Mouse (Mus musculus): ENCODE data around the gene Vmn1r148. TPM values are rescaled to one million over a fixed set of nuclear protein-coding genes. Genes with fewer than 3 reads are reported as not detected.
"Not testable (repeated sequence)": the region's sequence is repeated elsewhere in the genome, so short reads cannot be mapped to it uniquely, and the experiment has no call there.

The Vmn1r148 gene
- total RNA-seq (2021) = not detected in 2 replicates
- long read RNA-seq = 0 reads

- DNase-seq = not testable (repeated sequence)
Measured at GRCm38 (mm10) chr7:22413283-22413682, at the start of gene Vmn1r148. TSS of gene Vmn1r148 (plus strand) at chr7:22413583.

DNA sequence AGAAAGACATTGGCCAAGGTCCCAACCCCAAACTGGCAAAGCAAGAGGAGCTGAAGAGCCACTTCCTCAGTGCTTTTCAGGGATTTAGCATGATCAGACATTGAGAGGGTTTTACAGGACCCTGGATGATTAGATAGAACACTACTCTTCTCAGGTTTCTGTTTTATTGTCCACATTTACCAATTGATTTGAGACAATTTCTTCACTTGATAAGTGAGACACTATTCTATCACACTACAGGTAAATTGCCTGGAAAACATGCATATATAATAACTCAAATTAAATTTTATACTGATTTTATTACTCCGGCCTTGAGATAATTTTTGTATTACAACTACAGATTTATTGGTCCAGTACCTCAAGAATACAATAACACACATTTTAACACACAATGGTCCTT, 42.4 kb upstream of the Vmn1r148 start, which contains the start of gene Gm8660:
Gene Gm8660, minus strand, starts transcription at position 101 of the 400 bp plus-strand sequence.
- DNase-seq = not testable (repeated sequence)

- DNase-seq = not testable (repeated sequence)
Measured at GRCm38 (mm10) chr7:22438129-22438528, 24.7 kb downstream of the Vmn1r148 start, which contains the start of gene Vmn1r149. TSS of gene Vmn1r149 (minus strand) at chr7:22438229.

GRCm38 (mm10) chr7:22463975-22464374, 50.6 kb downstream of the Vmn1r148 start, which contains the start of gene Gm10665:
TSS of gene Gm10665 (minus strand) at chr7:22464075.
- DNase-seq = not testable (repeated sequence)

Other genes with a start within 250 kb of the Vmn1r148 start
- gene Vmn1r142, start 249.5 kb upstream of the Vmn1r148 start, total RNA-seq (2021) = not detected in 2 replicates
- not detected in 2 replicates for gene Vmn1r143, start 224.2 kb upstream of the Vmn1r148 start, total RNA-seq (2021)
- not detected in 2 replicates for gene Gm8653, start 212.3 kb upstream of the Vmn1r148 start, total RNA-seq (2021)
- not detected in 2 replicates for gene Gm8453, start 184.1 kb upstream of the Vmn1r148 start, total RNA-seq (2021)
- not detected in 2 replicates for gene Gm4187, start 83.9 kb upstream of the Vmn1r148 start, total RNA-seq (2021)
- gene Gm8660, start 42.5 kb upstream of the Vmn1r148 start, total RNA-seq (2021) = not detected in 2 replicates
- not detected in 2 replicates for gene Vmn1r149, start 24.6 kb downstream of the Vmn1r148 start, total RNA-seq (2021)
- not detected in 2 replicates for gene Gm10665, start 50.5 kb downstream of the Vmn1r148 start, total RNA-seq (2021)
- not detected in 2 replicates for gene Vmn1r151, start 86.1 kb downstream of the Vmn1r148 start, total RNA-seq (2021)
- gene Vmn1r152, start 109.4 kb downstream of the Vmn1r148 start, total RNA-seq (2021) = not detected in 2 replicates
- not detected in 2 replicates for gene Gm8677, start 121.3 kb downstream of the Vmn1r148 start, total RNA-seq (2021)
- gene Gm4201, start 151.8 kb downstream of the Vmn1r148 start, total RNA-seq (2021) = not detected in 2 replicates
- gene Gm4565, start 174.5 kb downstream of the Vmn1r148 start, total RNA-seq (2021) = not detected in 2 replicates
- gene Vmn1r155, start 244.4 kb downstream of the Vmn1r148 start, total RNA-seq (2021) = not detected in 2 replicates